Mouse (Mus musculus) cerebellum, adult 2 months (tissue): Measurements from ENCODE around the gene Hapln3. TPM values are rescaled to one million over a fixed set of nuclear protein-coding genes. Genes with fewer than 3 reads are reported as not detected.

Source experiments
- DNase-seq, 2 experiments: peaks; one replicate each; pipeline ENCODE4 v3.0.0; 2021
- H3K27ac ChIP-seq: fragments of 200-500 bp; 2 replicates; pipeline ENCODE4 v1.5.1; 2012; ENCODE audit warnings: low read length, control low read depth, inconsistent platforms; ENCODE audit not compliant: insufficient read depth
- H3K27me3 ChIP-seq: fragments of 200-500 bp; 2 replicates; pipeline ENCODE4 v1.6.1; 2012; ENCODE audit warnings: inconsistent platforms, mild to moderate bottlenecking, low read length, moderate library complexity; ENCODE audit not compliant: control insufficient read depth, insufficient read depth
- H3K4me1 ChIP-seq: fragments of 200-500 bp; 2 replicates; pipeline ENCODE4 v1.6.1; 2011; ENCODE audit warnings: low read length; ENCODE audit not compliant: control insufficient read depth, insufficient read depth
- H3K4me3 ChIP-seq: fragments of 200-500 bp; replicated peaks from 2 replicates; pipeline ENCODE3; 2011; ENCODE audit warnings: mild to moderate bottlenecking, low read depth, low read length, control low read depth; ENCODE audit not compliant: insufficient read depth
- CTCF ChIP-seq: fragments of 200-500 bp; IDR thresholded peaks from 2 replicates; pipeline ENCODE4 v1.5.1; 2011; ENCODE audit warnings: low read depth, mild to moderate bottlenecking, control low read depth, low read length, moderate library complexity, borderline replicate concordance; ENCODE audit not compliant: insufficient read depth
- POLR2A ChIP-seq: fragments of 200-500 bp; IDR thresholded peaks from 2 replicates; pipeline ENCODE4 v1.6.1; 2011; ENCODE audit warnings: low read length, control low read depth, borderline replicate concordance; ENCODE audit not compliant: insufficient read depth
- WGBS: fragments of 180-500 bp; shearing (Covaris S2); methylation state at CpG from one replicate; pipeline ENCODE4 v1.1.7; 2018; 5-methylcytosine and 5-hydroxymethylcytosine counted together
- polyA plus RNA-seq: library from polyadenylated mRNA; depleted of rRNA; stranded (reverse); fragments of >200 nt; gene quantifications from 2 replicates; pipeline ENCODE4 v1.2.3, GENCODE M21; 2012

The Hapln3 gene
- polyA plus RNA-seq, 1 experiment = 0.87 TPM

DNA sequence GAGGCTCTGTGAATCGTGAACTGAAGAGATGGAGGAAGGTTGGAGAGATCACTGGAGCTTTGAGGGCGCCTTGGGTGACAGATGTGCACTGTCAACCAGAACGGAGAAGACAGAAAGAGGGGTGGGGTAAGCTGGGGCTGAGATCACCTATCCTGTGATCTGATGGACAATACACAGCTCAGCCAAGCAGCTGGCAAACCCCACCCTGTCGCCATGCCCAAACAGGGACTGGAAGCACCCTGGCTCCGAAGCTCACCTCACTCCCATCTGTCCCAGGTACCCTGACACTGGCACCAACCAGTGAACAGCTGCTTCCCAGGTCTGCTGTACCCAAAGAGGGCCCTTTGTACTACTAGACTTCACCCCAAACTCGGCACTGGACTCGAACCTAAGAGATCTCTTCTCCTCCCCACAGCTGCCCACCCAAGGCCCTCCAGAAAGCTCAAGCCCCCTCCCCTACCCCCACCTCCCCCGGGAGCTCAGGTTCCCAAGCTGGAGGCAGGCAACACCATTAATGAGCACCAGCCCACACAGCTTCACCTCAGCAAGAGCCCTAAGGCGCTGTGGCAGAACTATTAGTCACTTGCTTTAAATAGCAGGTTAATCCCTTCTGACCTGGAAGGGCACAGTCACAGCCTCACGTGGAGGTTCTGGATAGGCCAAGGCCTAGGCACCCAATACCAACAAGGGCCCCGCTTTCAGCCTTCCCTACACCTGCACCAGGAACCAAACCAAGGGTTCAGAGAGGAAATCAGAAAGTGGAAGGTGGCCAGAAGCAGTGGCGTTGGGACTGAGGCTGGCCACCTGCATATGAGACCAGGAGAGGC lies 16.4 kb upstream of the Hapln3 start:
- 66% methylated on average over 12 of the region's 12 CpGs for WGBS
- no peak overlapping the region for H3K27ac ChIP-seq
- no peak for DNase-seq
- H3K4me1 ChIP-seq = no peaks in the 10 kb centered on the region
- TF ChIP-seq CTCF (no peak), POLR2A (no peak)
- no peak overlapping the region for H3K4me3 ChIP-seq
- no peaks in the 10 kb centered on the region for H3K27me3 ChIP-seq

DNA sequence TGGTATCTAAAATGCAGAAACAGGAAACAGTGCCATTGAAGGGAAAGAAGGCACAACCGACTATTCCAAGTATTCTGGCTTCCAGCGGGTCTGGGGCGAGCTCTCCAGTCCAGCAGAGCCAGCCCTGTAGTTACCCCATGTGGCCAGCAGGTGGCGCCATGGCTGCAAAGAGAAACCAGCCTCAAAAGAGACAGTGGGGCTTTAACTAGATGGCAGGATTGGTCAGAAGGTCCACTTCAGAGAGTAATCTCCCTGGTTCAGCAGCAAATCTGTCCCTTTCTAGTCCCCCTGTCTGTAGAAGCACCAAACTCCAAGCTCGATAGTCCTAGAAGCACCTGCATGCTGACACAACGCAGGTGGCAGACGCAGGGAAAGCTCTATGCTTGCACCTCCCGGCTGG lies 10.1 kb upstream of the Hapln3 start:
- TF ChIP-seq POLR2A (no peak), CTCF (peak; percentile 93)

DNA sequence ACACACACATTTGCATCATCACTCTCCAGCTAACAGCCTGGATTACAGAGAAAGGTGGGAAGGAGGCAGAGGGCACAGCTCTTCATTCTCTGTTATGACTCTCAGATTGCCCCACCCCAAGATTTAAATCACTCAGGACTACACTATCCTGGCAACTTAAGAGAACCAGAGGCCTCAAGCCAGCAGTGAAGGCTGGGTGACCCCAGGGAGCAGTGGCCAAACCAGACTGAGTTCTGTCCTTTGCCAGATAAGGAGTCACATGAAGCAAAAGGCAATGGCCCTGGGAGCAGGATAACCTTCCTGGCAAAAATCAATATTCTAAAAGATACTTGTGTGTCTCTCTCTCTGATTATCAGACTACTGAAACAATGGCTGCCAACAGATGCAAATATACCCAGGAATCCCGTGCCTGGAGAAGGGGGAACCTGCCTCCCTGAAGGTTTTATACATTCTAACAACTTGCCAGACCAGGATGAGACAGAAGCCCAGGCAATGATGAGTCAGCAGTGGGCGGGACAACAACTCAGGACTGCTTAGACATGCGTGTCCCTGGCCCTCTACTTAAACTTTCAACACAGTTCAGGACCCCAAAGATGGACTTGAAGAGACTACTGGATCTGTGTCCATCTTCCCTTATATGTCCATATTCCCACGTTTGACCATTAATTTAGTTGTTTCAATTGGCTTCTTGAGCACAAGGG lies 9.2 kb upstream of the Hapln3 start:
- TF ChIP-seq CTCF (no peak), POLR2A (no peak)
- Histone ChIP-seq H3K27ac (no peak overlapping the region), H3K27me3 (no peaks in the 10 kb centered on the region), H3K4me1 (no peaks in the 10 kb centered on the region), H3K4me3 (no peak overlapping the region)
- DNase-seq = no peak
- 65% methylated on average over 4 of the region's 4 CpGs for whole genome bisulfite sequencing

More for the DNA sequence above, 10.1 kb upstream of the Hapln3 start:
- 40% methylated on average over 8 of the region's 8 CpGs for WGBS
- Histone ChIP-seq H3K27me3 (no peaks in the 10 kb centered on the region), H3K27ac (no peak overlapping the region), H3K4me1 (no peaks in the 10 kb centered on the region), H3K4me3 (no peak overlapping the region)
- peak; percentile 62 to 80 for DNase-seq

DNA sequence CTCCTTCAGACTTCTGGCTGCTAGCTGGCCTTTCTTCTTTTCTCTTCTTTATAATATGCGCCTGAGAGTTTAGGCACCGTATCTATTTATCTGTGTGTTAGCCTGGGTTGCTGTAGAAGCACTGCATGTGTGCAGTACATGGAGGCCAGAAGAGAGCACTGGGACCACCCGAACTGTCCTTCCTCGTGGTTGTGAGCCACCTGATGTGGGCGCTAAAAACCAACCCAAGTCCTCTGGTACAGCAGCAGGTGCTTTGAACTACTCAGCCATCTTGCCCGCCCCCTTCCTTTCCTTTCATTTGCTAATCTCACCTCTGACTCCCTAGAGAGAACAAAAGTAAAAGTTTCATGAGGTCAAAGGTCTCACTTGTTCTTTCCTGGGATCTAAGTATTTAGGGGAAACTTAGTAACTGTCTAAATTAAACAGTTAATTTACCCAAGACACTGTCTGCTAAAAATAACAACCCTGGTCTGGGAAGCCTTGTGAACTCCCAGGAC lies 8.6 kb upstream of the Hapln3 start:
- 67% methylated on average over 6 of the region's 6 CpGs for WGBS
- H3K4me3 ChIP-seq = no peak overlapping the region
- TF ChIP-seq CTCF = no peak
- TF ChIP-seq POLR2A = no peak
- no peak for DNase-seq
- H3K27ac ChIP-seq = no peak overlapping the region
- H3K27me3 ChIP-seq = no peaks in the 10 kb centered on the region
- H3K4me1 ChIP-seq = no peaks in the 10 kb centered on the region

DNA sequence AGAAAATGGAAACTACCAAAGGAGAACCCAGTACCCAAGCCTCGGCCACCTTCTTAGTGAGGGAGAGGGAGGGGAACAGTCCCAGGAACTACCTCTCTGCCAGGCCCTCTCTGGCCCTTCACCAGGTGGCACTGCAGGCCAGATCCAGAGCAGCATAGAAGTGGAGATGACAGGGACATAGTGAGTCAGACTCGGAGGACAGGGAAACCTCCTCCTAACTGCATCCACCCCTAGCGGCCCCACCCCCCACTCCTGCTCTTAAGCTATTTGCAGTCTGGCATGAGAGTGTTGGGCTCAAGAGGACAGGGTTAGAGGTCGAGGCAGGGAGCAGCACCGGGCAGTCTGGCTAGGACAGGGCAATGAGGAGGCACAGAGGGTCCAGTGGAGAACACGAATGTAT lies 2.6 kb upstream of the Hapln3 start:
- Histone ChIP-seq H3K27ac (no peak overlapping the region), H3K4me1 (no peaks in the 10 kb centered on the region), H3K27me3 (no peaks in the 10 kb centered on the region; the same call in 1 of the 2 replicates), H3K4me3 (no peak overlapping the region)
- TF ChIP-seq CTCF (no peak), POLR2A (no peak)
- 48% methylated on average over 6 of the region's 6 CpGs for WGBS
- DNase-seq = no peak

DNA sequence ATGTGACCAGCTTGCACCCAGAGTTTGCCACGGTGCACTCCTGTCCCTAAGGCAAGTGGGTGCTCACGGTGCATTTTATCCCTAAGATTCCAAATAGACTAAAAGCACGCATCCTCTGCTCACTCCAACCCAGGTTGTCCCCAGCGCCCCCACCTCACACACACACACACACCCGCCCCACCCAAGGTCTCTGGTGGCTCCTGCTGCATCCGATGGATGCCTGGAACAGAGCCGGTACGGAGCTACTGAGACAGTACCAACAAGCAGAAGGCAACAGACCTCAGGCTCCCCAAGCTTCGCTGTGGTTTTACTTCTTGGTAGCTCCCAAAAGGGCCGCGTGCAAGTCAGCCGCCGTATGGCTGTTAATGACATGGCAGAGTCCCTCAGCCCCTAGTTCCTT lies 433 bp downstream of the Hapln3 start:
- WGBS = 18% methylated on average over 13 of the region's 13 CpGs
- no peak overlapping the region for H3K27ac ChIP-seq
- H3K4me3 ChIP-seq = no peak overlapping the region
- TF ChIP-seq CTCF = no peak
- no peak for TF ChIP-seq POLR2A
- no peaks in the 10 kb centered on the region; the same call in 1 of the 2 replicates for H3K27me3 ChIP-seq
- H3K4me1 ChIP-seq = no peaks in the 10 kb centered on the region
- no peak for DNase-seq

DNA sequence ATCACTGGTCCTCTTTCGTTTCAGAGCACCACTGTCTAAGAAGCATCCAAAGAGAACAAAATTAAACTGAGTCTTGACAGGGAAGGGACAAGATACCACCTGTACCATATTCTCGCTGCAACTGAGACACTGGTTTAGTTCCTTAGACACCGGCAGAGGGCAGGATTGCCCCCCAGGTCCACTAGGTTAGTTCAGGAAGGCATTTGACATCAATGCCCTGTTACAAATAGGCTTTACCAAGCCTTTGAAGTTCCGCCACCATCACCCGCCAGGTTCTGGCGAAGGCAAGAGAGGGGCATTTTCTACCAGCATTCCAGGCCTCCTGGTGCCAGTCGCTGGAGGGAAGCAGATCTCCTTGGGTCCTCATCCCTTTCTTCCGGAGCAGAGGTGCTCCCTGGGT lies 935 bp downstream of the Hapln3 start:
- Histone ChIP-seq H3K4me1 (no peaks in the 10 kb centered on the region), H3K27ac (no peak overlapping the region), H3K27me3 (no peaks in the 10 kb centered on the region; the same call in 1 of the 2 replicates), H3K4me3 (no peak overlapping the region)
- TF ChIP-seq POLR2A = no peak
- peak; percentile 25; the same call in 1 of the 2 replicates for TF ChIP-seq CTCF
- 24% methylated on average over 8 of the region's 8 CpGs for WGBS
- no peak for DNase-seq
